Mouse (Mus musculus) urinary bladder, postnatal 25 days (tissue): ENCODE measurements around the gene Cers1.

Experiments used
- DNase-seq: peaks from one replicate; pipeline ENCODE4 v3.0.0; 2022; ENCODE audit warnings: low spot score

The Cers1 gene

DNA sequence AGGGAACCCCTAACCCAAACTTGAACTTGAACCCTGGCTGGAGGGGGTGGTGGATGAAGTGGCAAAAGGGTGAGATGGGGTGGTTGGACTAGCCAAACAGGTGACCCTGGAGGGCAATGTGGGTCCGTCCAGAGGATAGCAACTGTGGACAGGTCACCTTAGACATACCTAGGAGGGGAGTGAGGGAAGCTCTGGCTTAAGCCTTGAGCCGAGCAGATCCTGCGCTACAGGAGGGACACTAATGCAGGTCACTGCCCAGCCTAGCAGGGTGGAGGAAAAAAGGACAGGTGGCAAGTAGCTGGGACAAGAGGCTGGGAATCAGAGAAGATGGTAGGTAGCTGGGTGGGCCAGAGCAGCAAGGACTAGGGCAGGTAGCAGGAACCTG is 36.4 kb downstream of the Cers1 start:
- DNase-seq, result no peak

DNA sequence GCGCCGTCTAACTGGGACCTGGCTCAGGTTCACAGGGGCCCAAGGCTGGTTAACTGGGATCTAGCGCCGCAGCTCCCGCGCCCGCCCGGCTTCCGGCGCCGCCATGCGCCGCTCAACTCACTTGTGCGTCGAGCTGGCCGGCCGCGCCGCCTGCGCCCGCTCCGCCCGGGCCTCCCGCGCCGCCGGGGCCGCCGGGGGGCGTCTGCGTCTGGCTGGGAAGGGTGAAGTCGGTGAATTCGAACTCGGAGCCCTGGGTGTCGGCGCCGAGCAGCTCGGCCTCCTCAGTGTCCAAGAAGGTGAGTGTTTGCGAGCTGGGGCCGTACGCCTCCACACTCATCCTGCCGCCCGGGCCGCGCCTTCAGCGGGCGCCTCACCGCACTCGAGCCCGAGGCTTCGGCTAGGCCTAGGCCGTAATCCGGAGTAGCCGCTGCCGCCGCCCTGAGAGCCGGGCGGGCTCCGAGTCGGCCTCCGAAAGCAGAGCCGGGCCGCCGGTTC is 37.1 kb downstream of the Cers1 start:
- peak; percentile 53 for DNase-seq

DNA sequence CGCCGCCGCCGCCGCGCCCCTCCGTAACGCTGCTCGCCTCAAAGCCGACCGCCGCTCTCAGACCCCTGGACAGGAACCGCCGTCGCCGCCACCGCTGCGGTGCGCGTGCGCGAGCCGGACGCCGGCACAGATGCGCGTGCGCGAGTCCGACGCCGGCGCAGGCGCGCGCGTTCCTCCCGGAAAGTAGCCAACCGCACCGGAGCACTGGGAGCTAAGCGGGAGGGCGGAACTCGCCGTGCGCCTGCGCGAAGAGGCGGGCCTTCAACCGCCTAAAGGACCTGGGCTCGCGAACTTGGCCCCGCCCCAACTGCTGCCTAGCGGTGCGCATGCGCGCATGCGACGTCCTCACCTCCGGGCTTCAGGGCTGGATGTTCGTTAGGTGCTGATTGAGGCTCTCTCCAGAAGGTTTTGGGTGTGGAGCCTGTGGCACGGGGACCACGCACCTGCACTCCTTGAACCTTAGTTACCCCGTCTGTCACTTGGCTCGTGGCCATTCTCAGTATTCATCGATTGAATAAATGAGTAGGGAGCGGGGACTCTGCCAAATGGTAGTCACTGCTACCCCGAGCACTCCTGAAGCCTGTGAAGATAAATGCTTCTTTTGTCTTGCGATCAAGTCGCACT is 37.7 kb downstream of the Cers1 start, which contains the start of gene Upf1:
TSS of gene Upf1 (minus strand) at position 85 of the 624 bp plus-strand sequence.
- DNase-seq, result peak; percentile 100

DNA sequence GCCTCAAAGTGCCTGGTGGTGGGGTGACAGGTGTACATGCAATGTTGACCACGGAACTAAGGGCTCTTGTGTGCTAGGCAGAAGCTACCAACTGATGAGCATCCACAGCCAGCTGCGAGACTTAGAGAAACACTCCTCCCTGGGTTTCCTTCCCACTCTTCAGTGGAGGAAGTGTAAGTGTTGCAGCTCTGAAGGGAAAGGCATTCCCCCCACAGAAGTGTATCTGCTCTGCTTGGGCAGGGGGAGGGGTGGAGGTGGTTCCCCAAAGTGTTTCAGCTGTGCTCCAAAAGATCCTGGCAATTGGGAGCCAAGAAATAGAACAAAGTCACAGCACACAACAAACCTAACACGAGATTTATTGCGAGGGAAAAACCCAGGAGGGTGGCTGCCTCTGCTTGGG is 38.4 kb downstream of the Cers1 start:
- no peak for DNase-seq

DNA sequence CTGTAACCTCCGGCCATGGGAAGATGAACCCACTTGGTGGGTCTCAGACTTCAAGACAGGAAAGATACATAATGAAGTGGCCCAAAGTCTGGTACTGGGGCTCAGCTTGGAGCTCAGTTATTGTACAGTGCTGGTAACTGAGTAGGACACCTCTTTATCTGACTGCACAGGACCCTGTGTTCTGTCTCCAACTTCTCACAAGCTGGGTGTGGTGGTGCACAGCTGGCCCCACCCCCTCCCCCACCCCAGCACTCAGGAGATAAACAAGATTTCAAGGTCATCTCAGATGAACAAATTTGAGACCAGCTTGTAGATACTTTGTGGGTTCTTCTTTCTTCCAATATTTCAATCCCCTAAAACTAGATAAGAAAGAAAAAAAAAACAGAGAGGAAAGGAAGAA is 40.5 kb downstream of the Cers1 start:
- no peak for DNase-seq

DNA sequence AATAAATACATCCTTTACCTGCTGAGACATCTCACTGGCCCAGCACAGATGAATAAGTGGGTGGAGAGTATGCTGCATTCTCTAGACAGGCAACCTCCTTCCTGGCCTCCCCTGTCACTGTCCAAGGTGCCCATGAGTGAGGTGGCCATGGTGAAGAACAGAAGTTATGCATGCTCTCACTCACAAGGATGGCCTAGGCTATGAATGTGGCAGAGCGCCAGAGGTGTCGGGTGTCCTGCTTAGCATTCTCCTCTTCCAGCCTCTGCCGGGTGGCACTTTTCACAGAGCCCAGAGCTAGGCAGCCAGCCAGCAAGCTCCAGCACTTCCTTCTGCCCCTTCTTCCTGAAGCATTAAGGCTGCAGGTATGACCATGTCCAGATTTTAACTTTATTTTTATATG is 43.8 kb downstream of the Cers1 start:
- no peak for DNase-seq

DNA sequence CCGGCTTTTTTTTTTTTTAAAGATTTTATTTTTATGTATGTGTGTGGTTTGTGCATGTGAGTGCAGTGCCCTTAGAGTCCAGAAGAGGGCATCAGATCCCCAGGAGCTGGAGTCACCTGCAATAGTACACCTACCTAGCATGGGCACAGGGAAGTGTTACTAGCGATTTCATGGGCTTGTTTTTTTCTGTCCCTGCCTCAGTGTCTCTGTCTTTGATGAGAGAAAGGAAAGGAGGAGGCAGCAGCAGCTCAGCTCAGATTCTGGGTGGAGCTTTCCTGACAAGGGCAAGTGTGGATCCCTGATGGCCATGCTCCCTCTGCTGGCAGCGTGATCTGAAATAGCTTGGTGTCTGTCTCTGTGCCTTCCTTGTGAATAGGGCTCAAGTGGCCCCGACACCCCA is 45.2 kb downstream of the Cers1 start:
- no peak for DNase-seq

DNA sequence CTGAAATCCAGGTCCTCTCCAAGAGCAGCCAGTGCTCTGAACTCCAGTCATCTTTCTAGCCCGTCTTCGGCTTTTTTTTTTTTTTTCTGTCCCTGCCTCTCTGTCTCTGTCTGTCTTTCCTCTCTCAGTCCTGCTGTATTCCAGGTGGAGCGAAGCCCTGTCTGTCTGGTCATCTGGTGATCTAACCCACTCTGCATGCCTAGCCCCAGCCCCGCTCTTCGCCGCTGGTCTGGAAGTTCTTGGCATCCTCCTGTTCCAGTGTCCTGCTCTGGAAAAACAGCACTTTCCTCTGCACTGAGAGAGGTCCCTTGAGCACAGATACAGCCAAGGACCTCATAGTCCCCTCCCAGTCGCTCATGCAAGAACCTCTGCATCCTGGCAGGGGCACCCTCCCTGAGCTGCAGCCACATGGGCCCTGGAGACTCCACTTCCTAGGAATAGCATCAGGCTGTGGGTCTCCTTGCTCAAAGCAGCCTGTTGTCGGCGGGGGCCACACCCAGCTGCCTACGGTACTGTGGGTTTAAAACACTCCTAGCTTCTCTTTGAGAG is 46.0 kb downstream of the Cers1 start:
- DNase-seq, result no peak

DNA sequence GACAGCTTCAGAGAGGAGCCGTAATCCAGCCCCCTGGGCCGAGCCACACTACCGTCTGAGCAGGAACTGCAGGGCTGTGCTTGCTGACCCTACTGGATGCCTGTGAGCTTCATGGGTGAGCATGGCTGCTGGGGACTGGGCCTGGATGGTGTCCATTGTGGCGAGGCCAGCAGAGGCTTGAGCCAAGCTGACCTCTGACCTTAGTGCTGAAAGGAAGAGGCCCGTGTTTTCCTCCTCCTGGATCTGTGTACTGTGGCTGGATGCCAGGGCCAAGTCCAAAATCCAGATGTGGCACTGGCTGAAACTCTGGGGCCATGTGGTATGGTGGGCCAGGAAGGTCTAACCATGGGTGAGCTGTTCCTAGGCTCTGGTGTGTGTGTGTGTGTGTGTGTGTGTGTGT is 48.5 kb downstream of the Cers1 start:
- DNase-seq, result no peak

DNA sequence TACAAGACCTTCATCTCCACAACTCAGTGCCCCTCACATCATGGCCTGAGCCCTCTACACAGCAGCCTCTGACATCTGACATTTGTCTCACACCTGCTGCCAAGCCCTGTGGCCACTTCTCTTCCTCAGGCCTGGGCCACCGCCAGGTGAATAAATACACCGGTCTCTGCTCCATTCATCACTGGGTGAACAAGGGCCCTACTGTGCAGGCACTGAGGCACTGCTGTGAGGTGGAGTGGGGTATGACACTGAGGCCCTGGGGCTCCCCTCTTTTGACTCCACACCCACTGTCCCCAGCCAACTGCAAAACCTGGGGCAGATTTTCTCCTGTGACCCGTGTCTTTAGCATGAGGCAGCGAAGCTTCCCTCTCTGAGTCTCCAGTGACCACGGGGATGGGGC is 51.0 kb downstream of the Cers1 start:
- DNase-seq, result no peak

DNA sequence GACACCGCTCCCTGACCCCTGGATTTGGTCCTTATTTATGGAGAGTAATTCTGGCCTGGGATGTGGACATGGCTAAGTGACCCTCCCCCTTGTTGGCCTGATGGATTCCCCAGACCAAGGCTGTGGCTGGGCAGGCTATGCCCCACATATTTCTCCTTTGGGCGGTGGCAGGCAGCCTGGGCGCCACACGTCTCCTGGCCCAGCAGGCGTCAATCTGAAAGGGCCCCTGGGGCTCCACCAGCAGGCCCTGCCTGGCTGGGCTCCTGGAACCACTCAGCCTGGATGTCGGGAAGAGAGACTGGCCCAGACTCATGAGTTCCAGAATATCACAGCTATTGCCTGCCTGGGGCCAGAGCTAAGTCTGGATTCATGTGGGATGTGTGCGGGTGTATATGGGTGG is 54.9 kb downstream of the Cers1 start:
- DNase-seq, result no peak

DNA sequence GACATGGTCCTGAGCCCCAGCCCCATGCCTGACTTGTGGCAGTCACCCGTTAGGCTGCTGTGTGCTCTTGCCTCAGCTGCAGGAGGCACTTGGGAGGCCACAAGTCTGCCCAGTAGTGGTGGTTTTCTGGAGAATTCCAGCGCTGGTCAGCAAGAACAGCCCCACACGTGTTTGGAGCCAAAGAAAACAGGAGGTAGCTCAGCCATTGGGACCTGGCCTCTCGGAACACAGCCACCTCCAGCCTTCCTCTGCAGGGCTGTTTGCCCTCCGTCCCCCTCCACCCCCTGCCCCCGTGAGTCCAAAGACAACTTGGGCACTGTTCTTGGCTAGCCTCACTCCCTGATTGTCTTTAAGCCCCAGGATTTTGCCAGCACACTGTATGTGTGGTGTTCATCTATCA is 56.4 kb downstream of the Cers1 start:
- no peak for DNase-seq

DNA sequence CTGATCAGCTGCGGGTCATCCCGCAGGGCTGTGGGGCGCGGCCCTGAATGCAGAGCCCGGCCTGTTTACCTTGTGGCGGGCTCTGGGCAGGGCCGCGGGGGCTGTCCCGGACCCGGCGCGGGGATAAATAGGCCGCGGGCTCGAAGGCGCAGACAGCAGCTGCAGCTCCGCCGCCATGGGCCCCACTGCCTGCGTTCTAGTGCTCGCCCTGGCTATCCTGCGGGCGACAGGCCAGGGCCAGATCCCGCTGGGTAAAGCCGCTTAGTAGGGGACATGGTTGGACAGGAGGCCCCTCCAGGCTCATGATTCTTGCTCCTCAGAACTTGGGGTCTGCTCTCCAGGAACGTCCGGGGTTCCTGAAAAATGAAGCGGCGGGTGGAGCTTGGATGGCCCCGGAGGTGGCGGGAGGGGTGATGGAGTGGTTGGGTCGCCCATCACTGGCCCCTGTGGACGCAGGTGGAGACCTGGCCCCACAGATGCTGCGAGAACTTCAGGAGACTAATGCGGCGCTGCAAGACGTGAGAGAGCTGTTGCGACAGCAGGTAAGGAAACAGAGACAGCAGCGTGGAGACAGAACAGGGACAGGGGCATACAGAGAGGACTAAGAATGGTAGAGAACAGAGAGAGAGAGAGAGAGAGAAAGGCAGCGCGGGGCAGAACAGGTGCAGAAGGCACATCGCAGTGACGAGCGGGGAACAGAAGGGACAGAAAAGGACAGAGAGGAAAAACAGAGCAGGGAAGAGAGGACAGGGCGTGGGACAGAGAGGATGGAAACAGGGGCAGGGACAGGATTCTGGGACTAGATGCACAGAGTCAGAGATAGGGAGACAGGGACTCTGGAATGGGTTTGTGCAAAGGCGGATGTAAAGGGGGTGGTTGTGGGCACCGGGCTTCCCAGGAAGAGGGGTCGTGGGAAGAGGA is 58.1 kb downstream of the Cers1 start, which contains the start of gene Comp:
TSS of gene Comp (plus strand) at position 162 of the 921 bp plus-strand sequence.
- no peak for DNase-seq

DNA sequence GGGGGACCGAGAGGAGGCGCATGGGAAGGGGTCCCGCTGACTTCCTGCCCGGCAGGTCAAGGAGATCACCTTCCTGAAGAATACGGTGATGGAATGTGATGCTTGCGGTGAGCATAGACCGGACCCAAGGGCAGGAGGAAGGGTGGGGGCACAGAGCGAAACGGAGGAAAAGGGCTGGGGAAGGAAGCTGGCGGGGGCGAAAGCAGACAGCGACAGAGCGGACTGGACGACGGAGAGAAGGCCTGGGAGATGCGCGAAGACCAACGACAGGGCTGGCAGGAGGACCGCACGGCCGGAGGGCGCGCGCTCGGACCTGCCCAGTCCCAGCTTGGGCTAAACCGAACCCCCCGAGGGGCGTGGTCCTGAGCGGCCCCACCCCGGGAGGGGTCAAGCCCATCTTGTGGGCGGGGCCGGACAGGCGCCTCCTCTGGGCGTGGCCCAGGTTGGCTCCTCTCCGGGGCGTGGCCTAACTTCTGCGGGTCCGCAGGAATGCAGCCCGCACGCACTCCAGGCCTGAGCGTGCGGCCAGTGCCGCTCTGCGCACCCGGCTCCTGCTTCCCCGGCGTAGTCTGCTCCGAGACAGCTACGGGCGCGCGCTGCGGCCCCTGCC is 58.8 kb downstream of the Cers1 start:
- DNase-seq, result peak; percentile 81

DNA sequence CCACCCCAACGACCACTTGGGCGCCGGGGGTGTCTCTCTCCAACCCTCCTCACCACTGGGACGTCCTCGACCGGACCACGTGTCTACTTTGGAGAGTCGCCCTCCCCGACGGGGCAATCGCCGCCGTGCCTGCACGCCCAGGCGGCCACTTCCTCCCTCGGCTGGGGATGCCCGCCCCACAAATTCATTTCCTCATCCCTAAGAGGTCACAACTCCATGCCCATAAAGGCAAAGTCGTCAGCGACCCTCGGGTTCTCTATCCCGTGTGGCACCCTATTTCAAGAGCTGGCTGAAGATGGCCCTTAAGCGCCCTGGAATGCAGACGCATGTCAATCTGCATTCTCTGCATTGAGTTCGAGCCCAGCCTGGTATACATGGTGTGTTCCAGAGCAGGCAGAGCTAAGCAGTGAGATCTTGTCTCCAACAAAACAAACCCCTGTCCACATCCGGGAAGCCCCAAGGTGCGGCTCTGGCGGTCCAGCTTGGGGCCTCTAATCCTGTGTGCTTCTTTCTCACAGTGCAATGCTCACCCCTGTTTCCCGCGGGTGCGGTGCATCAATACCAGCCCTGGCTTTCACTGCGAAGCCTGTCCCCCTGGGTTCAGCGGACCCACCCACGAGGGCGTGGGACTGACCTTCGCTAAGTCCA is 59.8 kb downstream of the Cers1 start:
- no peak for DNase-seq

DNA sequence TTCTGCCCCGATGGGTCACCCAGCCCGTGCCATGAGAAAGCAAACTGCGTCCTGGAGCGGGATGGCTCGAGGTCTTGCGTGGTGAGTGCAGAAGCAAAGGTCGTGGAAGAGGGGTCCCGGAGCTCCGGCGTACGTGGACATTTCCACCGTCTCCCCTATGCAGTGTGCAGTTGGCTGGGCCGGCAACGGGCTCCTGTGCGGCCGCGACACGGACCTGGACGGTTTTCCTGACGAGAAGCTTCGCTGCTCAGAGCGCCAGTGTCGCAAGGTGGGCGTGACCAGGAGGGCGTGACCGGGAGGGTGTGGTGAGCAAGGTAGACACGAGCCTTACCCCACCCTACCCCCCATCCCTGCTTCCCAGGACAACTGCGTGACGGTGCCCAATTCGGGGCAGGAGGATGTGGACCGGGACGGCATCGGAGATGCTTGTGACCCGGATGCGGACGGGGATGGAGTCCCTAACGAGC is 60.7 kb downstream of the Cers1 start:
- DNase-seq, result no peak

DNA sequence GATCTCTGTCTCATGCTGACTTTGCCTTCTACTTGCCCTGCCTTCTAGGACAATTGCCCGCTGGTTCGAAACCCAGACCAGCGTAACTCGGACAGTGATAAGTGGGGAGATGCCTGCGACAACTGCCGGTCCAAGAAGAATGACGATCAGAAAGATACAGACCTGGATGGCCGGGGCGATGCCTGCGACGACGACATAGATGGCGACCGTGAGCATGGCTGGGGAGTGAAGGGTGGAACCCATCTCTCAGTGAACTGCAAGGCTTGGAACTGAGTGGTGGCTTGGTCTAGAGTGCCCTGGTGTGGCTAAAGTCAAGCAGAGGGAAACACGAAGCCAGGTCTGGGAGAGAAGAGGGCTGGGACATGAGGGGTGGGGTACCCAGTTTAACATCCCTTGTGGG is 61.5 kb downstream of the Cers1 start:
- no peak for DNase-seq

DNA sequence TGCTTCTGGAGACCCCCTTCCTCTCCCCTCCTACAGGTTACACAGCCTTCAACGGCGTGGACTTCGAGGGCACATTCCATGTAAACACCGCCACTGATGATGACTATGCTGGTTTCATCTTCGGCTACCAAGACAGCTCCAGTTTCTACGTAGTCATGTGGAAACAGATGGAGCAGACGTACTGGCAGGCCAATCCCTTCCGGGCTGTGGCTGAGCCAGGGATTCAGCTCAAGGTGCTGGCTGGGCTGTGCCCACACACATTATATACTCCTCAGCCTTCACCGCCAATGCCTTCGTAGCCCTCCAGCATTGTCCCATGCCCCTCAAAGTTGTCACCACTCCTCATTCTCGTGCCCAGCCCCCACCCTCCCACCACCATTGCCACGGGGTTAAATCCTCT is 64.5 kb downstream of the Cers1 start:
- no peak for DNase-seq
